Mouse (Mus musculus) ES-E14 (cell line): ENCODE results near the gene Tbx6. TPM values are rescaled to one million over a fixed set of nuclear protein-coding genes. Genes with fewer than 3 reads are reported as not detected.

ENCODE experiments used
- DNase-seq: peaks from one replicate; pipeline ENCODE4 v3.0.0-alpha.2; 2013; ENCODE audit warnings: low read depth, low spot score
- H3K27ac ChIP-seq: 2 replicates; pipeline ENCODE4 v1.5.1; 2012; ENCODE audit warnings: low read depth, mild to moderate bottlenecking, low read length, moderate library complexity, mixed read lengths; ENCODE audit not compliant: poor library complexity, insufficient read depth, severe bottlenecking
- H3K36me3 ChIP-seq: 2 replicates; pipeline ENCODE4 v1.6.1; 2012; ENCODE audit warnings: mild to moderate bottlenecking, low read length, moderate library complexity, mixed read lengths; ENCODE audit not compliant: control insufficient read depth, poor library complexity, insufficient read depth, severe bottlenecking
- H3K4me1 ChIP-seq, 2 experiments: fragments of 150-350 bp in 1 of 2; sonication (generic) in 1 of 2; 2 replicates each; pipeline ENCODE4 v1.6.1; 2012; ENCODE audit warnings: low read length in 2 of 2, mild to moderate bottlenecking in 1 of 2, mixed read lengths in 1 of 2; ENCODE audit not compliant: control insufficient read depth in 2 of 2, insufficient read depth in 2 of 2, poor library complexity in 1 of 2
- H3K4me3 ChIP-seq, 2 experiments: fragments of 150-350 bp in 1 of 2; sonication (generic) in 1 of 2; 2 replicates each; pipeline ENCODE4 v1.5.1; 2012; ENCODE audit warnings: low read length in 2 of 2, low read depth in 1 of 2, mild to moderate bottlenecking in 1 of 2, mixed read lengths in 1 of 2; ENCODE audit not compliant: insufficient read depth in 1 of 2, poor library complexity in 1 of 2, severe bottlenecking in 1 of 2
- H3K9ac ChIP-seq: 2 replicates; pipeline ENCODE4 v1.6.1; 2012; ENCODE audit warnings: low read depth, mild to moderate bottlenecking, low read length, mixed read lengths; ENCODE audit not compliant: poor library complexity, insufficient read depth, severe bottlenecking
- H3K9me3 ChIP-seq: fragments of 150-350 bp; sonication (generic); 2 replicates; pipeline ENCODE4 v1.6.1; 2012; ENCODE audit warnings: low read depth, mild to moderate bottlenecking, low read length; ENCODE audit not compliant: control insufficient read depth, insufficient read depth
- CHD2 ChIP-seq: IDR thresholded peaks from 2 replicates; pipeline ENCODE4 v1.6.1; 2014; ENCODE audit warnings: mild to moderate bottlenecking, low read depth, low read length, inconsistent platforms
- HCFC1 ChIP-seq: IDR thresholded peaks from 2 replicates; pipeline ENCODE4 v1.6.1; 2012; ENCODE audit warnings: low read length, inconsistent platforms, borderline replicate concordance; ENCODE audit not compliant: insufficient read depth
- MAFK ChIP-seq: IDR thresholded peaks from 2 replicates; pipeline ENCODE4 v1.6.1; 2014; ENCODE audit warnings: mild to moderate bottlenecking, low read depth, low read length, inconsistent platforms; ENCODE audit not compliant: insufficient read depth
- ZC3H11A ChIP-seq: IDR thresholded peaks from 2 replicates; pipeline ENCODE4 v1.6.1; 2012; ENCODE audit warnings: low read depth, mild to moderate bottlenecking, inconsistent platforms, low read length, borderline replicate concordance
- ZNF384 ChIP-seq: IDR thresholded peaks from 2 replicates; pipeline ENCODE4 v1.6.1; 2012; ENCODE audit warnings: low read depth, low read length, inconsistent platforms
- in situ Hi-C, 2 experiments: fragments of 600-800 bp; cut with MboI; formaldehyde crosslinking; loops; one replicate each; pipeline ENCODE4 v1.15.1; 2025; ENCODE audit warnings: low sequenced_read_pairs in 2 of 2, inconsistent platforms in 1 of 2; ENCODE audit not compliant: unreplicated experiment in 2 of 2
- total RNA-seq: library from RNA; depleted of rRNA; stranded (reverse); fragments of 300-350 nt; gene quantifications from 2 replicates; pipeline ENCODE4 v1.2.3, GENCODE M21; 2012

The Tbx6 gene
- total RNA-seq, 1 experiment = 0.89 TPM

- Histone ChIP-seq H3K9me3 (no peaks in the 10 kb centered on the region), H3K4me1 (peaks cover 0 to 12% of the 10 kb centered on the region in 2 experiments; a peak in 2 of 4 replicates), H3K27ac (no peak overlapping the region), H3K4me3 (no peak overlapping the region), H3K36me3 (peaks cover 59% of the 10 kb centered on the region), H3K9ac (no peak overlapping the region)
- TF ChIP-seq CHD2 = no peak
- no peak for TF ChIP-seq ZC3H11A
- TF ChIP-seq HCFC1 = no peak
- TF ChIP-seq MAFK = no peak
- TF ChIP-seq ZNF384 = no peak
- in situ Hi-C loops = no loop called here
- DNase-seq = no peak
Measured at GRCm38 (mm10) chr7:126785056-126785455, 3.8 kb downstream of the Tbx6 start.

- Histone ChIP-seq H3K4me1 (peaks cover 0 to 7% of the 10 kb centered on the region in 2 experiments; a peak in 1 of 4 replicates), H3K27ac (no peak overlapping the region), H3K9me3 (no peaks in the 10 kb centered on the region), H3K9ac (no peak overlapping the region), H3K36me3 (peaks cover 61% of the 10 kb centered on the region), H3K4me3 (no peak overlapping the region)
- TF ChIP-seq MAFK (no peak), CHD2 (no peak), ZC3H11A (no peak), HCFC1 (no peak), ZNF384 (no peak)
- in situ Hi-C loops = no loop called here
- DNase-seq = no peak
Measured at GRCm38 (mm10) chr7:126786142-126786541, 4.9 kb downstream of the Tbx6 start.

GRCm38 (mm10) chr7:126789141-126789540, 7.9 kb downstream of the Tbx6 start:
- no peak overlapping the region for H3K27ac ChIP-seq
- in situ Hi-C loops = no loop called here
- no peak overlapping the region for H3K4me3 ChIP-seq
- peaks cover 55% of the 10 kb centered on the region for H3K36me3 ChIP-seq
- DNase-seq = no peak
- H3K9ac ChIP-seq = no peak overlapping the region
- peaks cover 0 to 4% of the 10 kb centered on the region in 2 experiments; a peak in 1 of 4 replicates for H3K4me1 ChIP-seq
- H3K9me3 ChIP-seq = no peaks in the 10 kb centered on the region
- no peak for TF ChIP-seq CHD2
- no peak for TF ChIP-seq MAFK
- TF ChIP-seq ZC3H11A = no peak
- TF ChIP-seq ZNF384 = no peak
- no peak for TF ChIP-seq HCFC1

- in situ Hi-C loops = no loop called here
- H3K9ac ChIP-seq = peak within 1 kb of the TSS; percentile 98
- H3K9me3 ChIP-seq = no peaks in the 10 kb centered on the region
- peaks cover 0 to 7% of the 10 kb centered on the region in 2 experiments; a peak in 1 of 4 replicates for H3K4me1 ChIP-seq
- H3K27ac ChIP-seq = peak within 1 kb of the TSS; percentile 96
- H3K4me3 ChIP-seq = peak within 1 kb of the TSS; percentile 88 to 95
- no peak for TF ChIP-seq ZNF384
- peak; percentile 79 for TF ChIP-seq HCFC1
- no peak for TF ChIP-seq CHD2
- no peak for TF ChIP-seq MAFK
- TF ChIP-seq ZC3H11A = no peak
- peak; percentile 98 for DNase-seq
- peaks cover 51% of the 10 kb centered on the region for H3K36me3 ChIP-seq
Measured at GRCm38 (mm10) chr7:126791851-126792720, 10.8 kb downstream of the Tbx6 start, which contains the start of gene Ppp4c. Ppp4c (minus strand) TSS chr7:126792496.
